Mouse (Mus musculus): ENCODE results near the gene Pax7.

- TF ChIP-seq POLR2A (IDR thresholded peaks at IDR 0.05; ENCODE audit: low read depth, low read length) (no peak), CTCF (IDR thresholded peaks at IDR 0.05; ENCODE audit: extremely low read depth, insufficient read length, insufficient replicate concordance, low read depth, low read length) (no peak)
Observed at GRCm38 (mm10) chr4:139851387-139851786, 18.1 kb upstream of the Pax7 start.
